Mouse (Mus musculus) intestine, embryonic 14.5 days (tissue): ENCODE measurements at regions not wholly inside any gene's neighbourhood (a gene's known extent, or its start where the extent isn't known, plus 50 kb on each side); places are given as distances from the start of the nearest gene placed in this dataset.

Experiments
- ATAC-seq: fragments of 200-750 bp; cut with Nextera tagmentation; replicated peaks from 2 replicates; pipeline ENCODE4 v1.8.0; 2017; ENCODE audit warnings: low read depth, moderate number of reproducible peaks, moderate TSS enrichment, moderate library complexity; ENCODE audit not compliant: low FRiP score, low TSS enrichment
- DNase-seq: peaks from one replicate; pipeline ENCODE4 v3.0.0-alpha.2; 2018; ENCODE audit warnings: low spot score
- H3K27ac ChIP-seq: fragments of 300-500 bp; sonication (generic); 2 replicates; pipeline ENCODE4 v1.5.1; 2014; ENCODE audit warnings: low read depth, mild to moderate bottlenecking, control low read depth
- H3K27me3 ChIP-seq: fragments of 300-500 bp; sonication (generic); replicated peaks from 2 replicates; pipeline ENCODE4 v1.6.1; 2014; ENCODE audit warnings: low read length, control low read depth; ENCODE audit not compliant: control insufficient read depth, insufficient read depth
- H3K36me3 ChIP-seq: fragments of 300-500 bp; sonication (generic); 2 replicates; pipeline ENCODE4 v1.6.1; 2014; ENCODE audit warnings: low read length, control low read depth; ENCODE audit not compliant: control insufficient read depth, insufficient read depth
- H3K4me1 ChIP-seq: fragments of 300-500 bp; sonication (generic); replicated peaks from 2 replicates; pipeline ENCODE4 v1.6.1; 2014; ENCODE audit warnings: low read length, control low read depth, mixed read lengths; ENCODE audit not compliant: control insufficient read depth, insufficient read depth
- H3K4me2 ChIP-seq: fragments of 300-500 bp; sonication (generic); 2 replicates; pipeline ENCODE4 v1.6.1; 2014; ENCODE audit warnings: low read length
- H3K4me3 ChIP-seq: fragments of 300-500 bp; sonication (generic); 2 replicates; pipeline ENCODE4 v1.5.1; 2014; ENCODE audit warnings: low read depth, low read length, control low read depth, mixed read lengths
- H3K9ac ChIP-seq: fragments of 300-500 bp; sonication (generic); 2 replicates; pipeline ENCODE4 v1.6.1; 2014; ENCODE audit warnings: mild to moderate bottlenecking, low read length
- H3K9me3 ChIP-seq: fragments of 300-500 bp; sonication (generic); 2 replicates; pipeline ENCODE4 v1.6.1; 2016; ENCODE audit warnings: low read length, control low read depth; ENCODE audit not compliant: control insufficient read depth
- WGBS: fragments of 180-500 bp; shearing (Covaris S2); extraction: QIAGEN DNeasy Blood & Tissue Kit; methylation state at CpG from one replicate; pipeline ENCODE4 v1.1.7; 2014; 5-methylcytosine and 5-hydroxymethylcytosine counted together

GRCm38 (mm10) chr3:52774734-52775133 is 242.3 kb downstream of the Cog6 start:
- Histone ChIP-seq H3K9me3 (no peaks in the 10 kb centered on the region), H3K4me2 (no peak overlapping the region), H3K27ac (no peak overlapping the region), H3K9ac (no peak overlapping the region), H3K4me1 (no peaks in the 10 kb centered on the region), H3K36me3 (no peaks in the 10 kb centered on the region), H3K27me3 (no peaks in the 10 kb centered on the region), H3K4me3 (no peak overlapping the region)
- no peak for ATAC-seq
- no peak for DNase-seq
- WGBS: 86% methylated on average over 6 of the region's 6 CpGs

GRCm38 (mm10) chr3:52767276-52767675 is 249.8 kb downstream of the Cog6 start:
- H3K27me3 ChIP-seq: no peaks in the 10 kb centered on the region
- no peak overlapping the region for H3K27ac ChIP-seq
- H3K36me3 ChIP-seq: no peaks in the 10 kb centered on the region
- ATAC-seq: no peak
- no peak for DNase-seq
- WGBS: 62% methylated on average over 10 of the region's 10 CpGs
- no peak overlapping the region for H3K4me3 ChIP-seq
- H3K9ac ChIP-seq: no peak overlapping the region
- no peak overlapping the region for H3K4me2 ChIP-seq
- H3K4me1 ChIP-seq: no peaks in the 10 kb centered on the region
- no peaks in the 10 kb centered on the region for H3K9me3 ChIP-seq

GRCm38 (mm10) chr3:52766841-52767240 is 250.2 kb downstream of the Cog6 start:
- no peak for DNase-seq
- WGBS: 71% methylated on average over 5 of the region's 5 CpGs

GRCm38 (mm10) chr3:52764166-52764565 is 252.9 kb downstream of the Cog6 start:
- DNase-seq: no peak
- ATAC-seq: no peak
- Histone ChIP-seq H3K27me3 (no peaks in the 10 kb centered on the region), H3K4me2 (no peak overlapping the region), H3K9me3 (no peaks in the 10 kb centered on the region), H3K9ac (no peak overlapping the region), H3K27ac (no peak overlapping the region), H3K36me3 (no peaks in the 10 kb centered on the region), H3K4me1 (no peaks in the 10 kb centered on the region), H3K4me3 (no peak overlapping the region)
- 51% methylated on average over 4 of the region's 4 CpGs for WGBS

More at GRCm38 (mm10) chr3:52766841-52767240, 250.2 kb downstream of the Cog6 start:
- Histone ChIP-seq H3K27me3 (no peaks in the 10 kb centered on the region), H3K4me3 (no peak overlapping the region), H3K36me3 (no peaks in the 10 kb centered on the region), H3K9ac (no peak overlapping the region), H3K4me2 (no peak overlapping the region), H3K9me3 (no peaks in the 10 kb centered on the region), H3K27ac (no peak overlapping the region), H3K4me1 (no peaks in the 10 kb centered on the region)
- no peak for ATAC-seq

GRCm38 (mm10) chr3:52763660-52764059 is 253.4 kb downstream of the Cog6 start:
- Histone ChIP-seq H3K27ac (no peak overlapping the region), H3K36me3 (no peaks in the 10 kb centered on the region), H3K27me3 (no peaks in the 10 kb centered on the region), H3K4me3 (no peak overlapping the region), H3K9ac (no peak overlapping the region), H3K4me2 (no peak overlapping the region), H3K4me1 (no peaks in the 10 kb centered on the region), H3K9me3 (no peaks in the 10 kb centered on the region)
- 62% methylated on average over 5 of the region's 5 CpGs for WGBS
- ATAC-seq (no peak), DNase-seq (no peak)

GRCm38 (mm10) chr3:52762549-52762948 is 254.5 kb downstream of the Cog6 start:
- H3K4me1 ChIP-seq: no peaks in the 10 kb centered on the region
- no peaks in the 10 kb centered on the region for H3K9me3 ChIP-seq
- no peak overlapping the region for H3K9ac ChIP-seq
- no peaks in the 10 kb centered on the region for H3K36me3 ChIP-seq
- no peak overlapping the region for H3K4me2 ChIP-seq
- H3K27me3 ChIP-seq: no peaks in the 10 kb centered on the region
- ATAC-seq (no peak), DNase-seq (no peak)
- H3K4me3 ChIP-seq: no peak overlapping the region
- WGBS: 90% methylated on average over 6 of the region's 6 CpGs
- H3K27ac ChIP-seq: no peak overlapping the region

GRCm38 (mm10) chr3:52759846-52760245 is 257.2 kb downstream of the Cog6 start:
- no peaks in the 10 kb centered on the region for H3K27me3 ChIP-seq
- WGBS: 90% methylated on average over 11 of the region's 11 CpGs

GRCm38 (mm10) chr3:52758561-52758960 is 258.5 kb downstream of the Cog6 start:
- H3K9ac ChIP-seq: no peak overlapping the region
- DNase-seq (no peak), ATAC-seq (no peak)
- H3K9me3 ChIP-seq: no peaks in the 10 kb centered on the region
- no peak overlapping the region for H3K4me2 ChIP-seq
- H3K36me3 ChIP-seq: no peaks in the 10 kb centered on the region
- WGBS: 25% methylated on average over 2 of the region's 2 CpGs
- no peaks in the 10 kb centered on the region for H3K27me3 ChIP-seq
- H3K27ac ChIP-seq: no peak overlapping the region
- no peak overlapping the region for H3K4me3 ChIP-seq
- peaks cover 5% of the 10 kb centered on the region for H3K4me1 ChIP-seq

More at GRCm38 (mm10) chr3:52759846-52760245, 257.2 kb downstream of the Cog6 start:
- no peak for DNase-seq
- H3K9me3 ChIP-seq: no peaks in the 10 kb centered on the region
- H3K27ac ChIP-seq: no peak overlapping the region
- H3K4me1 ChIP-seq: peaks cover under 1% of the 10 kb centered on the region
- no peak overlapping the region for H3K4me3 ChIP-seq
- H3K36me3 ChIP-seq: no peaks in the 10 kb centered on the region
- no peak for ATAC-seq
- H3K4me2 ChIP-seq: no peak overlapping the region
- H3K9ac ChIP-seq: no peak overlapping the region

- Histone ChIP-seq H3K9me3 (no peaks in the 10 kb centered on the region), H3K9ac (no peak overlapping the region), H3K27ac (no peak overlapping the region), H3K4me1 (peaks cover 11% of the 10 kb centered on the region), H3K4me2 (no peak overlapping the region), H3K36me3 (no peaks in the 10 kb centered on the region), H3K27me3 (no peaks in the 10 kb centered on the region), H3K4me3 (no peak overlapping the region)
- ATAC-seq: no peak
- 97% methylated on average over 5 of the region's 5 CpGs for WGBS
- no peak for DNase-seq
Measured at GRCm38 (mm10) chr3:52756816-52757215, 260.2 kb downstream of the Cog6 start.
